Mouse (Mus musculus) embryonic stem cell, embryonic (primary cell): Measurements from ENCODE around the gene Zbtb11.
"Not testable (repeated sequence)": the region's sequence is repeated elsewhere in the genome, so short reads cannot be mapped to it uniquely, and the experiment has no call there.

Experiments
- CTCF ChIA-PET, 4 experiments: fragments of 300-600 bp in 2 of 4; fragments of 350-600 bp in 2 of 4; sonication (Branson Sonifier 250); formaldehyde crosslinking; loops; one replicate each; lab custom pipeline; 2022; ENCODE audit warnings: inconsistent platforms in 2 of 4; lab: Charles Lee
- POLR2A ChIA-PET, 4 experiments: fragments of 300-600 bp in 2 of 4; fragments of 350-600 bp in 2 of 4; sonication (Branson Sonifier 250); formaldehyde crosslinking; loops; one replicate each; lab custom pipeline; 2022; ENCODE audit warnings: antibody characterized with exemption in 4 of 4, inconsistent platforms in 1 of 4; lab: Charles Lee

Zbtb11 gene

GRCm38 (mm10) chr16:56012789-56013743 lies 39.4 kb downstream of the Zbtb11 start:
- CTCF ChIA-PET, result interaction anchor here in 2 of 4 experiments (0.6 to 0.9 kb wide), 3 partner anchors 62 to 874 kb away, joined by 3 read pairs; no protein-coding TSS in a partner anchor
- POLR2A ChIA-PET, result interaction anchor here in 3 of 4 experiments (0.6 to 5.2 kb wide), 15 partner anchors 9 to 257 kb away, joined by 3 to 30 read pairs (median 4); partner anchors contain the start of genes Pcnp (in 2 of the 3) and Trmt10c (in 1 of the 3)

GRCm38 (mm10) chr16:56014076-56014475 lies 40.4 kb downstream of the Zbtb11 start:
- CTCF ChIA-PET, result interaction anchor here in 1 of 4 experiments (0.6 kb wide), 1 partner anchor 49 kb away, joined by 6 read pairs; no protein-coding TSS in a partner anchor
- POLR2A ChIA-PET, result interaction anchor here in 3 of 4 experiments (0.5 to 5.2 kb wide), 20 partner anchors 8 to 58 kb away, joined by 3 to 30 read pairs (median 4); partner anchors contain the start of genes Pcnp (in 2 of the 3) and Trmt10c (in 1 of the 3)

GRCm38 (mm10) chr16:56019660-56020059 lies 46.0 kb downstream of the Zbtb11 start:
- POLR2A ChIA-PET, result interaction anchor here in 3 of 4 experiments (0.6 to 3.9 kb wide), 15 partner anchors 8 to 237 kb away, joined by 3 to 40 read pairs (median 5); partner anchors contain the start of gene Pcnp (in 3 of the 3)
- CTCF ChIA-PET, result interaction anchor here in 2 of 4 experiments (0.8 to 1.2 kb wide), 3 partner anchors 37 to 47 kb away, joined by 3 to 4 read pairs (median 3); no protein-coding TSS in a partner anchor

- CTCF ChIA-PET, result interaction anchor here in 2 of 4 experiments (1.0 to 2.6 kb wide), 2 partner anchors 36 kb away, joined by 3 to 9 read pairs; no protein-coding TSS in a partner anchor
- POLR2A ChIA-PET, result interaction anchor here (0.6 to 6.7 kb wide), 47 partner anchors 8 to 828 kb away, joined by 3 to 67 read pairs (median 6); partner anchors contain the start of genes Rpl24 (in 3 of the 4), Cep97 (in 2 of the 4), Nxpe3 (in 1 of the 4) and Trmt10c (in 1 of the 4)
These were observed 54.4 kb downstream of the Zbtb11 start for GRCm38 (mm10) chr16:56027854-56028629.

GRCm38 (mm10) chr16:56028722-56029551 lies 55.3 kb downstream of the Zbtb11 start:
- CTCF ChIA-PET, result interaction anchor here (0.6 to 2.6 kb wide), 7 partner anchors 35 to 103 kb away, joined by 3 to 9 read pairs (median 3); no protein-coding TSS in a partner anchor
- POLR2A ChIA-PET, result interaction anchor here (0.5 to 6.7 kb wide), 74 partner anchors 7 to 827 kb away, joined by 3 to 67 read pairs (median 5); partner anchors contain the start of genes Rpl24 (in 3 of the 4), Nxpe3 (in 2 of the 4), Cep97 (in 1 of the 4) and Tfg (in 1 of the 4)

- POLR2A ChIA-PET, result interaction anchor here (0.5 to 6.7 kb wide), 66 partner anchors 8 to 687 kb away, joined by 3 to 67 read pairs (median 5); partner anchors contain the start of genes Rpl24 (in 3 of the 4), Nxpe3 (in 2 of the 4), Cep97 (in 1 of the 4) and Tfg (in 1 of the 4)
- CTCF ChIA-PET, result interaction anchor here in 3 of 4 experiments (0.5 to 2.6 kb wide), 7 partner anchors 27 to 102 kb away, joined by 3 to 9 read pairs (median 4); no protein-coding TSS in a partner anchor
These were observed 56.0 kb downstream of the Zbtb11 start, which contains the start of gene Pcnp for GRCm38 (mm10) chr16:56029661-56030082. TSS of gene Pcnp (minus strand) at chr16:56029739.

- POLR2A ChIA-PET, result interaction anchor here in 1 of 4 experiments (1.7 to 2.1 kb wide), 3 partner anchors 28 to 65 kb away, joined by 5 to 6 read pairs (median 5); no protein-coding TSS in a partner anchor
- CTCF ChIA-PET, result interaction anchor here in 1 of 4 experiments (1.2 kb wide), 1 partner anchor 30 kb away, joined by 4 read pairs; no protein-coding TSS in a partner anchor
These were observed 60.9 kb downstream of the Zbtb11 start for GRCm38 (mm10) chr16:56034566-56034965.

GRCm38 (mm10) chr16:56036501-56036900 lies 62.8 kb downstream of the Zbtb11 start:
- POLR2A ChIA-PET, result interaction anchor here in 2 of 4 experiments (0.6 to 2.2 kb wide), 26 partner anchors 9 to 102 kb away, joined by 3 to 11 read pairs (median 4); partner anchors contain the start of genes Cep97 (in 1 of the 2), Rpl24 (in 1 of the 2) and Zbtb11 (in 1 of the 2)
- CTCF ChIA-PET, result no interaction called here

GRCm38 (mm10) chr16:56037138-56038010 lies 63.7 kb downstream of the Zbtb11 start, which contains the start of gene Trmt10c:
TSS of gene Trmt10c (minus strand) at chr16:56037819.
- ChIA-PET POLR2A (interaction anchor here in 2 of 4 experiments (0.8 to 2.2 kb wide), 14 partner anchors 8 to 103 kb away, joined by 3 to 10 read pairs (median 4); partner anchors contain the start of genes Cep97 (in 1 of the 2) and Pcnp (in 1 of the 2)), CTCF (no interaction called here)

GRCm38 (mm10) chr16:56038090-56038489 lies 64.4 kb downstream of the Zbtb11 start:
- ChIA-PET CTCF (no interaction called here), POLR2A (interaction anchor here in 2 of 4 experiments (0.7 to 2.2 kb wide), 9 partner anchors 9 to 70 kb away, joined by 3 to 10 read pairs (median 4); partner anchors contain the start of gene Pcnp (in 1 of the 2))

GRCm38 (mm10) chr16:56048038-56048437 lies 74.4 kb downstream of the Zbtb11 start, which contains the start of gene Senp7:
TSS of gene Senp7 (plus strand) at chr16:56048338.
- POLR2A ChIA-PET, CTCF ChIA-PET: not testable (repeated sequence)

GRCm38 (mm10) chr16:56055911-56056310 lies 82.2 kb downstream of the Zbtb11 start:
- ChIA-PET POLR2A (interaction anchor here in 1 of 4 experiments (0.8 to 1.5 kb wide), 2 partner anchors 11 to 27 kb away, joined by 3 read pairs; partner anchors contain the start of gene Pcnp), CTCF (interaction anchor here in 1 of 4 experiments (1.7 kb wide), 1 partner anchor 8 kb away, joined by 6 read pairs; no protein-coding TSS in a partner anchor)

- POLR2A ChIA-PET, result interaction anchor here in 2 of 4 experiments (0.6 to 1.4 kb wide), 8 partner anchors 9 to 799 kb away, joined by 3 to 4 read pairs (median 4); partner anchors contain the start of genes Pcnp (in 1 of the 2) and Trmt10c (in 1 of the 2)
- CTCF ChIA-PET, result interaction anchor here in 2 of 4 experiments (0.7 kb wide), 2 partner anchors 27 to 38 kb away, joined by 3 to 5 read pairs; partner anchors contain the start of gene Pcnp (in 1 of the 2)
These were observed 83.4 kb downstream of the Zbtb11 start for GRCm38 (mm10) chr16:56056944-56057590.

- ChIA-PET CTCF (no interaction called here), POLR2A (interaction anchor here in 3 of 4 experiments (0.9 to 1.4 kb wide), 7 partner anchors 8 to 33 kb away, joined by 3 to 4 read pairs (median 3); partner anchors contain the start of genes Pcnp (in 1 of the 3) and Trmt10c (in 1 of the 3))
These were observed 84.5 kb downstream of the Zbtb11 start for GRCm38 (mm10) chr16:56058151-56058550.
